Mouse (Mus musculus) CH12F3 (cell line): Measurements from ENCODE around the gene Farsa.

Experiments
- in situ Hi-C: fragments of 300-500 bp; cut with MboI; formaldehyde crosslinking; loops from 2 replicates; pipeline ENCODE4 v1.14.3; 2020; ENCODE audit warnings: low sequenced_read_pairs

Farsa gene

GRCm38 (mm10) chr8:84871376-84872308, 14.9 kb downstream of the Farsa start, which contains the start of gene Syce2:
TSS of gene Syce2 (plus strand) at chr8:84872111.
- in situ Hi-C loops = no loop called here

- in situ Hi-C loops = no loop called here
These were observed 15.6 kb downstream of the Farsa start for GRCm38 (mm10) chr8:84872309-84872965.

GRCm38 (mm10) chr8:84873016-84873415, 16.2 kb downstream of the Farsa start:
- in situ Hi-C loops = no loop called here

- in situ Hi-C loops = no loop called here
These were observed 17.6 kb downstream of the Farsa start for GRCm38 (mm10) chr8:84874339-84874738.

- in situ Hi-C loops = no loop called here
These were observed 20.7 kb downstream of the Farsa start for GRCm38 (mm10) chr8:84877297-84878035.

- in situ Hi-C loops = no loop called here
These were observed 22.1 kb downstream of the Farsa start for GRCm38 (mm10) chr8:84878915-84879314.

- in situ Hi-C loops = no loop called here
These were observed 27.9 kb downstream of the Farsa start for GRCm38 (mm10) chr8:84884728-84885127.

- in situ Hi-C loops = no loop called here
These were observed 31.5 kb downstream of the Farsa start for GRCm38 (mm10) chr8:84888280-84888679.

- in situ Hi-C loops = no loop called here
These were observed 32.4 kb downstream of the Farsa start for GRCm38 (mm10) chr8:84889141-84889540.

GRCm38 (mm10) chr8:84892993-84893708, 36.4 kb downstream of the Farsa start:
- in situ Hi-C loops = no loop called here

GRCm38 (mm10) chr8:84893709-84894134, 36.9 kb downstream of the Farsa start, which contains the start of gene Gcdh:
TSS of gene Gcdh (minus strand) at chr8:84893921.
- in situ Hi-C loops = no loop called here

GRCm38 (mm10) chr8:84895963-84896362, 39.2 kb downstream of the Farsa start:
- in situ Hi-C loops = no loop called here

- in situ Hi-C loops = no loop called here
These were observed 44.3 kb downstream of the Farsa start for GRCm38 (mm10) chr8:84901071-84901470.

GRCm38 (mm10) chr8:84901752-84902151, 45.0 kb downstream of the Farsa start, which contains the start of gene Klf1:
TSS of gene Klf1 (plus strand) at chr8:84901928.
- in situ Hi-C loops = no loop called here

- in situ Hi-C loops = no loop called here
These were observed 45.7 kb downstream of the Farsa start for GRCm38 (mm10) chr8:84902367-84902919.

- in situ Hi-C loops = no loop called here
These were observed 46.3 kb downstream of the Farsa start for GRCm38 (mm10) chr8:84902920-84903661.

GRCm38 (mm10) chr8:84904351-84904750, 47.6 kb downstream of the Farsa start:
- in situ Hi-C loops = no loop called here

GRCm38 (mm10) chr8:84907037-84907436, 50.2 kb downstream of the Farsa start:
- in situ Hi-C loops = no loop called here

GRCm38 (mm10) chr8:84907493-84907892, 50.7 kb downstream of the Farsa start:
- in situ Hi-C loops = no loop called here
